Mouse (Mus musculus): ENCODE data around the gene Grb2. TPM values are rescaled to one million over a fixed set of nuclear protein-coding genes. Genes with fewer than 3 reads are reported as not detected.

Grb2 gene
- polyA plus RNA-seq, 1 experiment from 2014 or later, result 193 TPM

GRCm38 (mm10) chr11:115693979-115694578 lies 14.3 kb downstream of the Grb2 start:
- no peaks in the 10 kb centered on the region for H3K9me3 ChIP-seq (ENCODE audit: control insufficient read depth, low read length)
- no peak overlapping the region for H3K27ac ChIP-seq (ENCODE audit: low read depth, low read length)
- no peaks in the 10 kb centered on the region for H3K27me3 ChIP-seq (replicated peaks; ENCODE audit: control insufficient read depth, insufficient read depth, low read length)
- no peak overlapping the region for H3K9ac ChIP-seq (ENCODE audit: low read depth, low read length)
- H3K4me2 ChIP-seq (ENCODE audit: low read length), result no peak overlapping the region
- WGBS, result 88% methylated on average over 12 of the region's 12 CpGs
- H3K36me3 ChIP-seq (ENCODE audit: control insufficient read depth, insufficient read depth, low read length), result no peaks in the 10 kb centered on the region
- peaks cover 23% of the 10 kb centered on the region for H3K4me1 ChIP-seq (ENCODE audit: control insufficient read depth, insufficient read depth, low read depth, low read length)
- ATAC-seq, result no peak
- H3K4me3 ChIP-seq (ENCODE audit: low read length), result no peak overlapping the region

- no peaks in the 10 kb centered on the region for H3K9me3 ChIP-seq (ENCODE audit: control insufficient read depth, low read length)
- H3K9ac ChIP-seq (ENCODE audit: low read depth, low read length), result no peak overlapping the region
- no peaks in the 10 kb centered on the region for H3K27me3 ChIP-seq (replicated peaks; ENCODE audit: control insufficient read depth, insufficient read depth, low read length)
- H3K36me3 ChIP-seq (ENCODE audit: control insufficient read depth, insufficient read depth, low read length), result no peaks in the 10 kb centered on the region
- no peak for ATAC-seq
- WGBS, result 74% methylated on average over 5 of the region's 5 CpGs
- no peak overlapping the region for H3K4me3 ChIP-seq (ENCODE audit: low read length)
- no peak overlapping the region for H3K27ac ChIP-seq (ENCODE audit: low read depth, low read length)
- peaks cover 15% of the 10 kb centered on the region for H3K4me1 ChIP-seq (ENCODE audit: control insufficient read depth, insufficient read depth, low read depth, low read length)
- H3K4me2 ChIP-seq (ENCODE audit: low read length), result no peak overlapping the region
These were observed 15.6 kb downstream of the Grb2 start for GRCm38 (mm10) chr11:115692800-115693199.

- Histone ChIP-seq H3K4me3 (ENCODE audit: low read length) (no peak overlapping the region), H3K9ac (ENCODE audit: low read depth, low read length) (no peak overlapping the region), H3K4me2 (ENCODE audit: low read length) (no peak overlapping the region), H3K9me3 (ENCODE audit: control insufficient read depth, low read length) (no peaks in the 10 kb centered on the region), H3K27me3 (replicated peaks; ENCODE audit: control insufficient read depth, insufficient read depth, low read length) (no peaks in the 10 kb centered on the region), H3K4me1 (ENCODE audit: control insufficient read depth, insufficient read depth, low read depth, low read length) (peaks cover 7% of the 10 kb centered on the region), H3K27ac (ENCODE audit: low read depth, low read length) (no peak overlapping the region), H3K36me3 (ENCODE audit: control insufficient read depth, insufficient read depth, low read length) (no peaks in the 10 kb centered on the region)
- 93% methylated on average over 2 of the region's 2 CpGs for WGBS
- ATAC-seq, result no peak
These were observed 16.4 kb downstream of the Grb2 start for GRCm38 (mm10) chr11:115691976-115692375.

- ATAC-seq, result no peak
- Histone ChIP-seq H3K4me2 (ENCODE audit: low read length) (no peak overlapping the region), H3K4me3 (ENCODE audit: low read length) (no peak overlapping the region), H3K36me3 (ENCODE audit: control insufficient read depth, insufficient read depth, low read length) (no peaks in the 10 kb centered on the region), H3K9ac (ENCODE audit: low read depth, low read length) (no peak overlapping the region), H3K9me3 (ENCODE audit: control insufficient read depth, low read length) (no peaks in the 10 kb centered on the region), H3K27me3 (replicated peaks; ENCODE audit: control insufficient read depth, insufficient read depth, low read length) (no peaks in the 10 kb centered on the region), H3K27ac (ENCODE audit: low read depth, low read length) (no peak overlapping the region), H3K4me1 (ENCODE audit: control insufficient read depth, insufficient read depth, low read depth, low read length) (peaks cover 3% of the 10 kb centered on the region)
- WGBS, result 94% methylated on average over 5 of the region's 5 CpGs
These were observed 16.9 kb downstream of the Grb2 start for GRCm38 (mm10) chr11:115691511-115691910.

- Histone ChIP-seq H3K36me3 (ENCODE audit: control insufficient read depth, insufficient read depth, low read length) (no peaks in the 10 kb centered on the region), H3K4me1 (ENCODE audit: control insufficient read depth, insufficient read depth, low read depth, low read length) (no peaks in the 10 kb centered on the region; the same call in 1 of the 2 replicates), H3K4me2 (ENCODE audit: low read length) (no peak overlapping the region), H3K4me3 (ENCODE audit: low read length) (no peak overlapping the region), H3K9me3 (ENCODE audit: control insufficient read depth, low read length) (no peaks in the 10 kb centered on the region), H3K27ac (ENCODE audit: low read depth, low read length) (no peak overlapping the region), H3K9ac (ENCODE audit: low read depth, low read length) (no peak overlapping the region), H3K27me3 (replicated peaks; ENCODE audit: control insufficient read depth, insufficient read depth, low read length) (no peaks in the 10 kb centered on the region)
- no peak for ATAC-seq
- WGBS, result 86% methylated on average over 5 of the region's 5 CpGs
These were observed 17.4 kb downstream of the Grb2 start for GRCm38 (mm10) chr11:115691013-115691412.

GRCm38 (mm10) chr11:115690356-115690755 lies 18.0 kb downstream of the Grb2 start:
- Histone ChIP-seq H3K4me2 (ENCODE audit: low read length) (no peak overlapping the region), H3K27me3 (replicated peaks; ENCODE audit: control insufficient read depth, insufficient read depth, low read length) (no peaks in the 10 kb centered on the region), H3K4me3 (ENCODE audit: low read length) (no peak overlapping the region), H3K4me1 (ENCODE audit: control insufficient read depth, insufficient read depth, low read depth, low read length) (peaks cover under 1% of the 10 kb centered on the region; the same call in 1 of the 2 replicates), H3K36me3 (ENCODE audit: control insufficient read depth, insufficient read depth, low read length) (no peaks in the 10 kb centered on the region), H3K9me3 (ENCODE audit: control insufficient read depth, low read length) (no peaks in the 10 kb centered on the region), H3K27ac (ENCODE audit: low read depth, low read length) (no peak overlapping the region), H3K9ac (ENCODE audit: low read depth, low read length) (no peak overlapping the region)
- WGBS, result 94% methylated on average over 5 of the region's 5 CpGs
- ATAC-seq, result no peak

GRCm38 (mm10) chr11:115689137-115689915 lies 19.1 kb downstream of the Grb2 start:
- no peak overlapping the region for H3K9ac ChIP-seq (ENCODE audit: low read depth, low read length)
- no peak overlapping the region for H3K4me2 ChIP-seq (ENCODE audit: low read length)
- no peak overlapping the region for H3K27ac ChIP-seq (ENCODE audit: low read depth, low read length)
- H3K9me3 ChIP-seq (ENCODE audit: control insufficient read depth, low read length), result no peaks in the 10 kb centered on the region
- no peak for ATAC-seq
- no peak overlapping the region for H3K4me3 ChIP-seq (ENCODE audit: low read length)
- peaks cover 6% of the 10 kb centered on the region; the same call in 1 of the 2 replicates for H3K4me1 ChIP-seq (ENCODE audit: control insufficient read depth, insufficient read depth, low read depth, low read length)
- no peaks in the 10 kb centered on the region for H3K27me3 ChIP-seq (replicated peaks; ENCODE audit: control insufficient read depth, insufficient read depth, low read length)
- H3K36me3 ChIP-seq (ENCODE audit: control insufficient read depth, insufficient read depth, low read length), result no peaks in the 10 kb centered on the region
- 95% methylated on average over 14 of the region's 14 CpGs for WGBS

GRCm38 (mm10) chr11:115686369-115686768 lies 22.0 kb downstream of the Grb2 start:
- Histone ChIP-seq H3K4me1 (ENCODE audit: control insufficient read depth, insufficient read depth, low read depth, low read length) (peaks cover 6% of the 10 kb centered on the region; the same call in 1 of the 2 replicates), H3K9me3 (ENCODE audit: control insufficient read depth, low read length) (no peaks in the 10 kb centered on the region), H3K4me2 (ENCODE audit: low read length) (no peak overlapping the region), H3K9ac (ENCODE audit: low read depth, low read length) (no peak overlapping the region), H3K4me3 (ENCODE audit: low read length) (no peak overlapping the region), H3K27me3 (replicated peaks; ENCODE audit: control insufficient read depth, insufficient read depth, low read length) (no peaks in the 10 kb centered on the region), H3K36me3 (ENCODE audit: control insufficient read depth, insufficient read depth, low read length) (no peaks in the 10 kb centered on the region), H3K27ac (ENCODE audit: low read depth, low read length) (no peak overlapping the region)
- ATAC-seq, result no peak
- WGBS, result 93% methylated on average over 6 of the region's 6 CpGs

GRCm38 (mm10) chr11:115685954-115686353 lies 22.4 kb downstream of the Grb2 start:
- H3K4me2 ChIP-seq (ENCODE audit: low read length), result no peak overlapping the region
- no peak overlapping the region for H3K4me3 ChIP-seq (ENCODE audit: low read length)
- ATAC-seq, result no peak
- no peaks in the 10 kb centered on the region for H3K27me3 ChIP-seq (replicated peaks; ENCODE audit: control insufficient read depth, insufficient read depth, low read length)
- H3K9me3 ChIP-seq (ENCODE audit: control insufficient read depth, low read length), result no peaks in the 10 kb centered on the region
- WGBS, result 87% methylated on average over 7 of the region's 7 CpGs
- H3K9ac ChIP-seq (ENCODE audit: low read depth, low read length), result no peak overlapping the region
- H3K27ac ChIP-seq (ENCODE audit: low read depth, low read length), result no peak overlapping the region
- no peaks in the 10 kb centered on the region for H3K36me3 ChIP-seq (ENCODE audit: control insufficient read depth, insufficient read depth, low read length)
- H3K4me1 ChIP-seq (ENCODE audit: control insufficient read depth, insufficient read depth, low read depth, low read length), result peaks cover 6% of the 10 kb centered on the region; the same call in 1 of the 2 replicates
